Mouse (Mus musculus) kidney, adult 2 months (tissue): ENCODE results near the gene Itga6.

Experiments used
- CTCF ChIP-seq: fragments of 200-500 bp; conservative IDR thresholded peaks from 2 replicates; pipeline ENCODE4 v1.5.1; 2011; ENCODE audit warnings: low read depth, mild to moderate bottlenecking, control low read depth, low read length, moderate library complexity, mixed read lengths; ENCODE audit not compliant: insufficient read depth, insufficient read length
- POLR2A ChIP-seq: fragments of 200-500 bp; IDR thresholded peaks from one replicate; pipeline ENCODE4 v1.6.1; 2011; ENCODE audit warnings: low read depth, low read length, control low read depth

GRCm38 (mm10) chr2:71888437-71888836, 143.0 kb downstream of the Itga6 start:
- TF ChIP-seq CTCF, result 0 out of 2 replicates have a peak, but pooled peaks have one; percentile 3
- TF ChIP-seq POLR2A, result no peak
